In the genomic region with DNA sequence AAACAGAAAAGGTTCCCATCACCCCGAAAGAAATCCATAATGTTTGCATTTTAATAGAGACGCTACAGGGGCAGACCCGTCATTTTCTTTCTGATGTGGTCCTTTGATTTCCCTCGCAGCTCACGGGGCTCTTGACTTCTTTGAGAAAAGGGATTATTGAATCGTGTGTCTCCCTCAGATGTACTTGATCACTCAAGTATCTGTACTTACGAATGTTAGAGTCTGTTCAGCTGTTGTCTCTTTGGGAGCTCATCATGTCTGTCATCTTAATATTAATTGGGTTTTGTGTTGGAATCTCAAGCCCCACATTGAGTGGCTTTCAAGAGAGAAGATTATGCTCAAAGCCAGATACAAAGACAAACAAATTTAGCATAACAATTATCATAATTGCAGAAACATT, we compare ENCODE assay signal across 26 mouse cellular contexts.
"Had no signal": no experiment of that assay in that cellular context is flagged by ENCODE, and none has a peak within 500 bp of the region (broad histone marks: within the 10 kb centered on the region; RNA-seq: fewer than 3 reads in every experiment).

No protein-coding gene starts in this region.

- ATAC-seq: forebrain, embryonic 13.5 days; forebrain, embryonic 14.5 days; forebrain, embryonic 15.5 days; forebrain, embryonic 16.5 days; forebrain, postnatal 0 days had no signal

- H3K4me3 ChIP-seq: embryonic facial prominence, embryonic 10.5 days; embryonic facial prominence, embryonic 12.5 days; embryonic facial prominence, embryonic 13.5 days; embryonic facial prominence, embryonic 15.5 days; erythroblast, embryonic 14.5 days; forebrain, embryonic 10.5 days; forebrain, embryonic 12.5 days; forebrain, embryonic 13.5 days; forebrain, embryonic 15.5 days; gastrocnemius, adult 2 months; heart, adult 2 months had no signal

- H3K9ac ChIP-seq: embryonic facial prominence, embryonic 12.5 days; embryonic facial prominence, embryonic 13.5 days; embryonic facial prominence, embryonic 15.5 days; forebrain, embryonic 12.5 days; forebrain, embryonic 13.5 days; forebrain, embryonic 15.5 days; forebrain, postnatal 0 days had no signal

- H3K4me1 ChIP-seq: embryonic facial prominence, embryonic 12.5 days; embryonic facial prominence, embryonic 15.5 days had no signal

- DNase-seq: cerebellum, adult 8-10 months; cerebellum, adult 9-10 months; cerebellum, adult 9-11 months; cerebellum, postnatal 10 days; cerebellum, postnatal 14 days; cerebellum, postnatal 25 days; cerebellum, postnatal 36 days; embryo, embryonic 11 days; forebrain, postnatal 0 days; gastrocnemius, adult 2 months; gastrocnemius, postnatal 10 days; gastrocnemius, postnatal 14 days; gastrocnemius, postnatal 25 days; gastrocnemius, postnatal 36 days; heart, adult 2 months had no signal

- H3K9me3 ChIP-seq: embryonic facial prominence, embryonic 10.5 days; embryonic facial prominence, embryonic 12.5 days; embryonic facial prominence, embryonic 13.5 days; embryonic facial prominence, embryonic 15.5 days; forebrain, embryonic 10.5 days; forebrain, embryonic 12.5 days; forebrain, embryonic 13.5 days; forebrain, embryonic 15.5 days had no signal

- H3K4me2 ChIP-seq: embryonic facial prominence, embryonic 12.5 days; embryonic facial prominence, embryonic 13.5 days; embryonic facial prominence, embryonic 15.5 days; forebrain, embryonic 12.5 days; forebrain, embryonic 13.5 days; forebrain, embryonic 15.5 days had no signal

- H3K27ac ChIP-seq: embryonic facial prominence, embryonic 10.5 days; embryonic facial prominence, embryonic 12.5 days; embryonic facial prominence, embryonic 13.5 days; embryonic facial prominence, embryonic 15.5 days; forebrain, embryonic 10.5 days; forebrain, embryonic 12.5 days; forebrain, embryonic 13.5 days; forebrain, embryonic 15.5 days; gastrocnemius, adult 2 months; heart, adult 2 months had no signal

- H3K36me3 ChIP-seq: embryonic facial prominence, embryonic 10.5 days; embryonic facial prominence, embryonic 12.5 days; embryonic facial prominence, embryonic 13.5 days; embryonic facial prominence, embryonic 15.5 days; forebrain, embryonic 10.5 days; forebrain, embryonic 12.5 days; forebrain, embryonic 15.5 days had no signal
